Mouse (Mus musculus): ENCODE results near the gene Smg5. TPM values are rescaled to one million over a fixed set of nuclear protein-coding genes. Genes with fewer than 3 reads are reported as not detected.
"Not testable (repeated sequence)": the region's sequence is repeated elsewhere in the genome, so short reads cannot be mapped to it uniquely, and the experiment has no call there.

Gene Smg5
- polyA plus RNA-seq, 1 experiment: 47.8 TPM

DNA sequence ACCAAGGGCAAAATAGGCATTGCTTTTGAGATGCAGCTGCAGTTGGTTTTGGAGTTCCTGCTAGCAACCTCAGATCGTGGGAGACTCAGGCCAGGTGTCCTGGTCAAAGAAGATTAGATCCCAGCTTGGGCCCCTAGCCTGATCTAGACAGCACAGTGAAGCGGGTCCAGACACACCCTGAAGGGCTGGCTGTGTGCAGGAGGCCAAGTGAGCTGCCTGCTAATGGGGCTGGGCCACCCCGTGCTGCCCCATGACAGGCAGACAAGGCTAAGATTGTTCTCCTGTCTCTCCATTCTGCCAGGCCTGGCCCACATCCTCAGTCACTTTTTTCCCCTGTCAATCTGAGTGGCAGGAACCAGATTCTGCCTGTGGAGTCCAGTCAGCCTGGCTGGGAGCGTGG is 27.6 kb downstream of the Smg5 start:
- no peak overlapping the region for H3K27ac ChIP-seq (ENCODE audit: insufficient read depth, low read depth, low read length)
- WGBS: 79% methylated on average over 4 of the region's 4 CpGs

GRCm38 (mm10) chr3:88364337-88364736 is 28.3 kb downstream of the Smg5 start, which contains the start of gene Paqr6:
Gene Paqr6, plus strand, starts transcription at chr3:88364584.
- H3K36me3 ChIP-seq (ENCODE audit: control insufficient read depth, insufficient read depth, low read length): peaks cover 2% of the 10 kb centered on the region; the same call in 1 of the 2 replicates
- H3K27ac ChIP-seq (ENCODE audit: insufficient read depth, low read depth, low read length): no peak within 1 kb of the TSS
- H3K27me3 ChIP-seq (replicated peaks; ENCODE audit: control insufficient read depth, insufficient read depth, low read length): no peaks in the 10 kb centered on the region
- WGBS: 9% methylated on average over 16 of the region's 16 CpGs
- TF ChIP-seq POLR2A (IDR thresholded peaks at IDR 0.05; ENCODE audit: low read depth, low read length) (no peak), CTCF (conservative IDR thresholded peaks at IDR 0.05; ENCODE audit: insufficient read depth, insufficient read length, low read depth, low read length) (no peak)
- no peaks in the 10 kb centered on the region for H3K4me1 ChIP-seq (ENCODE audit: control insufficient read depth, insufficient read depth, low read length)
- peak; percentile 77 for DNase-seq
- H3K4me3 ChIP-seq (ENCODE audit: insufficient read depth, low read depth, low read length): no peak within 1 kb of the TSS

More for the DNA sequence above, 27.6 kb downstream of the Smg5 start:
- no peak for DNase-seq
- Histone ChIP-seq H3K36me3 (ENCODE audit: control insufficient read depth, insufficient read depth, low read length) (peaks cover 3% of the 10 kb centered on the region; the same call in 1 of the 2 replicates), H3K27me3 (replicated peaks; ENCODE audit: control insufficient read depth, insufficient read depth, low read length) (no peaks in the 10 kb centered on the region), H3K4me3 (ENCODE audit: insufficient read depth, low read depth, low read length) (no peak overlapping the region), H3K4me1 (ENCODE audit: control insufficient read depth, insufficient read depth, low read length) (no peaks in the 10 kb centered on the region)
- TF ChIP-seq POLR2A (IDR thresholded peaks at IDR 0.05; ENCODE audit: low read depth, low read length): no peak

DNA sequence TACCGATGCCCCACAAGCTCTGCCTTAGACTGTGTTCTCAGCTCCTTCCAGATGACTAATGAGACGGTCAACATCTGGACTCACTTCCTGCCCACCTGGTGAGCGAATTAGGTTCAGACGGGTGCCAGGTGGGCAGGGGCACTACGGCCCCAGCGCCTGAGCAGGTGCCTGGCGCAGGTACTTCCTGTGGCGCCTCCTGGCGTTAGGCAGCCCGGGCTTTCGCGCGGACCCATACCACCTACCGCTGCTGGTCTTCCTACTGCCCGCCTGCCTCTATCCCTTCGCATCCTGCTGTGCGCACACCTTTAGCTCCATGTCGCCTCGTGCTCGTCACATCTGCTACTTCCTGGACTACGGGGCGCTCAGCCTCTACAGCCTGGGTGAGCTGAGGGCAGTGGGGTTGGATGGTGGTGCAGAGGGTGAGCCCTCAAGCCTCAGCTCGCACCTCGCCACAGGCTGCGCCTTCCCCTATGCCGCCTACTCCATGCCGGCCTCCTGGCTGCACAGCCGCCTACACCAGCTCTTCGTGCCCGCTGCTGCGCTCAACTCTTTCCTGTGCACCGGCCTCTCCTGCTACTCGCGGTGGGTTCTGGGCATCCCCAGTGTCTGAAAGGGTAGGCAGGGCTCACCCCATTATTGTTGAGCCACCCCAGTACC is 29.8 kb downstream of the Smg5 start:
- H3K27ac ChIP-seq (ENCODE audit: insufficient read depth, low read depth, low read length): no peak overlapping the region
- TF ChIP-seq POLR2A (IDR thresholded peaks at IDR 0.05; ENCODE audit: low read depth, low read length): no peak
- no peak for TF ChIP-seq CTCF (conservative IDR thresholded peaks at IDR 0.05; ENCODE audit: insufficient read depth, insufficient read length, low read depth, low read length)
- no peaks in the 10 kb centered on the region; the same call in 1 of the 2 replicates for H3K36me3 ChIP-seq (ENCODE audit: control insufficient read depth, insufficient read depth, low read length)
- no peaks in the 10 kb centered on the region for H3K27me3 ChIP-seq (replicated peaks; ENCODE audit: control insufficient read depth, insufficient read depth, low read length)
- WGBS: 56% methylated on average over 34 of the region's 34 CpGs
- DNase-seq: no peak
- no peak overlapping the region for H3K4me3 ChIP-seq (ENCODE audit: insufficient read depth, low read depth, low read length)
- H3K4me1 ChIP-seq (ENCODE audit: control insufficient read depth, insufficient read depth, low read length): no peaks in the 10 kb centered on the region

- WGBS: 8% methylated on average over 20 of the region's 22 CpGs
- not testable (repeated sequence) for H3K27me3 ChIP-seq (replicated peaks; ENCODE audit: control insufficient read depth, insufficient read depth, low read length); H3K27ac ChIP-seq (ENCODE audit: insufficient read depth, low read depth, low read length); H3K4me1 ChIP-seq (ENCODE audit: control insufficient read depth, insufficient read depth, low read length); H3K4me3 ChIP-seq (ENCODE audit: insufficient read depth, low read depth, low read length); H3K36me3 ChIP-seq (ENCODE audit: control insufficient read depth, insufficient read depth, low read length)
- DNase-seq: peak; percentile 51
Observed at GRCm38 (mm10) chr3:88366830-88367428, 30.9 kb downstream of the Smg5 start.

GRCm38 (mm10) chr3:88367517-88367916 is 31.5 kb downstream of the Smg5 start:
- not testable (repeated sequence) for H3K27me3 ChIP-seq (replicated peaks; ENCODE audit: control insufficient read depth, insufficient read depth, low read length); H3K4me1 ChIP-seq (ENCODE audit: control insufficient read depth, insufficient read depth, low read length); H3K4me3 ChIP-seq (ENCODE audit: insufficient read depth, low read depth, low read length); H3K36me3 ChIP-seq (ENCODE audit: control insufficient read depth, insufficient read depth, low read length); H3K27ac ChIP-seq (ENCODE audit: insufficient read depth, low read depth, low read length); DNase-seq
- 51% methylated on average over 3 of the region's 7 CpGs for WGBS

DNA sequence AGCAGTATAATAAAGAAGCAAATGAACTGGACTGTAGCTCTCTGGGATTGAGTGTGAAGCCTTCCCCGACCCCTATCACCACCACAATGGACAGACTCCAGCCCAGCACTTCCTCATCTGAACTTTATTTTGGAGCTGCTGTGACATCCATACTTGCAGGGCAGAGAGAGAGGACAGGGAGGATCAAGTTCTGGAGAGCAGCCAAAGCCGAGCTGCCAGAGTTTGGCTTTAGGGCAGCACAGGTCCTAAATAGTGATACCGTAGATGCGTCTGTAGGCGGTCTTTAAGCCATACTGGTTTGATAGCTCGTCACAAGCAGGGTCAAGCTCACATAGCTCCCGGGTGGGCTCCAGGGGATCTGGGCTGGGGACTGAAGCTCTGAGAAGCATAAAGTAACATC is 32.5 kb downstream of the Smg5 start:
- not testable (repeated sequence) for H3K4me3 ChIP-seq (ENCODE audit: insufficient read depth, low read depth, low read length); H3K27me3 ChIP-seq (replicated peaks; ENCODE audit: control insufficient read depth, insufficient read depth, low read length); H3K4me1 ChIP-seq (ENCODE audit: control insufficient read depth, insufficient read depth, low read length); H3K27ac ChIP-seq (ENCODE audit: insufficient read depth, low read depth, low read length); H3K36me3 ChIP-seq (ENCODE audit: control insufficient read depth, insufficient read depth, low read length); DNase-seq
- WGBS: 86% methylated on average over 7 of the region's 7 CpGs

DNA sequence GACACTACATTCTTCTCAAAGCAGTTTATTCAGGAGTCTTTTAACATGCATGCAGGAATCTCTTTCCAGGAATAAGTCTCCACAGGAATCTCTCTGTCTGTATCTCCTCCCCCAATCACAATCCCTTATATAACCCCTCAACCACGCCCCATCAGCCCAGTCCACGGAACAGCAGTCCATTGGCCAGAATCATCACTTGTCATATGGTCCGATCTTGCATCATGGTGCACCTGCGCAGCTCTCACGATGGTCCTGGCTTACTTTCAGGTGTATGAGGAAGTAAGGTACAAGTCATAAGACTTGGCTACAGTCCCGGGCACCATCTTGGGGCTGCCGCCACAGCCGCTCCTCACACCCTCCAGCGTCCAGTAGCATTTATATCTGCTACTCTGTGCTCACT is 36.6 kb downstream of the Smg5 start, which contains the start of gene Bglap3:
Bglap3 (minus strand) TSS at position 101 of the 400 bp plus-strand sequence.
- H3K27ac ChIP-seq (ENCODE audit: insufficient read depth, low read depth, low read length); H3K27me3 ChIP-seq (replicated peaks; ENCODE audit: control insufficient read depth, insufficient read depth, low read length); H3K36me3 ChIP-seq (ENCODE audit: control insufficient read depth, insufficient read depth, low read length); DNase-seq; H3K4me1 ChIP-seq (ENCODE audit: control insufficient read depth, insufficient read depth, low read length); H3K4me3 ChIP-seq (ENCODE audit: insufficient read depth, low read depth, low read length): not testable (repeated sequence)
- WGBS: 91% methylated on average over 9 of the region's 9 CpGs

- H3K4me1 ChIP-seq (ENCODE audit: control insufficient read depth, insufficient read depth, low read length); H3K4me3 ChIP-seq (ENCODE audit: insufficient read depth, low read depth, low read length); H3K27ac ChIP-seq (ENCODE audit: insufficient read depth, low read depth, low read length); H3K36me3 ChIP-seq (ENCODE audit: control insufficient read depth, insufficient read depth, low read length); H3K27me3 ChIP-seq (replicated peaks; ENCODE audit: control insufficient read depth, insufficient read depth, low read length): not testable (repeated sequence)
- 12% methylated on average over 19 of the region's 19 CpGs for WGBS
- peak; percentile 49 for DNase-seq
Observed at GRCm38 (mm10) chr3:88375750-88376626, 39.9 kb downstream of the Smg5 start.

GRCm38 (mm10) chr3:88376644-88377043 is 40.6 kb downstream of the Smg5 start:
- not testable (repeated sequence) for H3K36me3 ChIP-seq (ENCODE audit: control insufficient read depth, insufficient read depth, low read length); DNase-seq; H3K27me3 ChIP-seq (replicated peaks; ENCODE audit: control insufficient read depth, insufficient read depth, low read length); H3K27ac ChIP-seq (ENCODE audit: insufficient read depth, low read depth, low read length); H3K4me3 ChIP-seq (ENCODE audit: insufficient read depth, low read depth, low read length); H3K4me1 ChIP-seq (ENCODE audit: control insufficient read depth, insufficient read depth, low read length)
- WGBS: 42% methylated on average over 7 of the region's 7 CpGs

- DNase-seq; H3K4me1 ChIP-seq (ENCODE audit: control insufficient read depth, insufficient read depth, low read length); H3K36me3 ChIP-seq (ENCODE audit: control insufficient read depth, insufficient read depth, low read length); H3K27ac ChIP-seq (ENCODE audit: insufficient read depth, low read depth, low read length); H3K27me3 ChIP-seq (replicated peaks; ENCODE audit: control insufficient read depth, insufficient read depth, low read length); H3K4me3 ChIP-seq (ENCODE audit: insufficient read depth, low read depth, low read length): not testable (repeated sequence)
- 92% methylated on average over 5 of the region's 5 CpGs for WGBS
Observed at GRCm38 (mm10) chr3:88378599-88378998, 42.5 kb downstream of the Smg5 start, which contains the start of gene Bglap2. Gene Bglap2, minus strand, starts transcription at chr3:88378699.
